Mouse (Mus musculus) bone marrow macrophage, adult 2 months (primary cell): ENCODE data around the gene Parva. TPM values are rescaled to one million over a fixed set of nuclear protein-coding genes. Genes with fewer than 3 reads are reported as not detected.
A peak's percentile ranks its signal among the peaks of the same experiment; 100 is the strongest.

ENCODE experiments used
- H3K27ac ChIP-seq: 2 replicates; pipeline ENCODE4 v1.5.1; 2012; ENCODE audit warnings: low read depth, low read length; ENCODE audit not compliant: insufficient read depth
- H3K4me1 ChIP-seq: 2 replicates; pipeline ENCODE4 v1.6.1; 2012; ENCODE audit warnings: low read length; ENCODE audit not compliant: control insufficient read depth, insufficient read depth
- H3K4me3 ChIP-seq: 2 replicates; pipeline ENCODE4 v1.5.1; 2012; ENCODE audit warnings: mild to moderate bottlenecking, low read length, moderate library complexity; ENCODE audit not compliant: insufficient read depth
- CTCF ChIP-seq: IDR thresholded peaks from 2 replicates; pipeline ENCODE4 v1.5.1; 2012; ENCODE audit warnings: low read depth, mild to moderate bottlenecking, low read length, moderate library complexity
- POLR2A ChIP-seq: IDR thresholded peaks from 2 replicates; pipeline ENCODE4 v1.6.1; 2012; ENCODE audit warnings: mild to moderate bottlenecking, low read depth, low read length, borderline replicate concordance
- polyA plus RNA-seq: library from polyadenylated mRNA; stranded (reverse); fragments of >200 nt; gene quantifications from 2 replicates; pipeline ENCODE4 v1.2.4, GENCODE M21; 2012; ENCODE audit not compliant: missing spikeins, insufficient read depth, insufficient read length

The Parva gene
- polyA plus RNA-seq, 1 experiment: 0.71 TPM

- no peak overlapping the region for H3K4me3 ChIP-seq
- no peaks in the 10 kb centered on the region for H3K4me1 ChIP-seq
- H3K27ac ChIP-seq: no peak overlapping the region
- TF ChIP-seq POLR2A (no peak), CTCF (no peak)
Observed at GRCm38 (mm10) chr7:112454380-112454779, 27.1 kb downstream of the Parva start.

GRCm38 (mm10) chr7:112454951-112455350, 27.6 kb downstream of the Parva start:
- no peak for TF ChIP-seq CTCF
- TF ChIP-seq POLR2A: no peak
- Histone ChIP-seq H3K27ac (no peak overlapping the region), H3K4me1 (no peaks in the 10 kb centered on the region), H3K4me3 (no peak overlapping the region)

GRCm38 (mm10) chr7:112455566-112456110, 28.3 kb downstream of the Parva start:
- no peak overlapping the region for H3K27ac ChIP-seq
- TF ChIP-seq CTCF (no peak), POLR2A (no peak)
- no peak overlapping the region for H3K4me3 ChIP-seq
- H3K4me1 ChIP-seq: no peaks in the 10 kb centered on the region

- no peaks in the 10 kb centered on the region for H3K4me1 ChIP-seq
- H3K4me3 ChIP-seq: no peak overlapping the region
- no peak for TF ChIP-seq POLR2A
- no peak for TF ChIP-seq CTCF
- H3K27ac ChIP-seq: no peak overlapping the region
Observed at GRCm38 (mm10) chr7:112457373-112457772, 30.1 kb downstream of the Parva start.

- no peak overlapping the region for H3K27ac ChIP-seq
- TF ChIP-seq CTCF (no peak), POLR2A (no peak)
- no peak overlapping the region for H3K4me3 ChIP-seq
- H3K4me1 ChIP-seq: no peaks in the 10 kb centered on the region
Observed at GRCm38 (mm10) chr7:112457920-112458319, 30.6 kb downstream of the Parva start.

- TF ChIP-seq POLR2A (no peak), CTCF (no peak)
- no peak overlapping the region for H3K4me3 ChIP-seq
- H3K27ac ChIP-seq: no peak overlapping the region
- no peaks in the 10 kb centered on the region for H3K4me1 ChIP-seq
Observed at GRCm38 (mm10) chr7:112458440-112458839, 31.1 kb downstream of the Parva start.

GRCm38 (mm10) chr7:112463074-112463473, 35.8 kb downstream of the Parva start:
- H3K4me3 ChIP-seq: no peak overlapping the region
- no peak overlapping the region for H3K27ac ChIP-seq
- no peaks in the 10 kb centered on the region for H3K4me1 ChIP-seq
- TF ChIP-seq CTCF: no peak
- no peak for TF ChIP-seq POLR2A

GRCm38 (mm10) chr7:112465920-112466319, 38.6 kb downstream of the Parva start:
- Histone ChIP-seq H3K4me3 (no peak overlapping the region), H3K27ac (no peak overlapping the region), H3K4me1 (no peaks in the 10 kb centered on the region)
- TF ChIP-seq CTCF: no peak
- TF ChIP-seq POLR2A: no peak

GRCm38 (mm10) chr7:112466786-112467185, 39.5 kb downstream of the Parva start:
- H3K4me1 ChIP-seq: no peaks in the 10 kb centered on the region
- no peak overlapping the region for H3K27ac ChIP-seq
- TF ChIP-seq CTCF (no peak), POLR2A (no peak)
- no peak overlapping the region for H3K4me3 ChIP-seq

GRCm38 (mm10) chr7:112467687-112468111, 40.4 kb downstream of the Parva start:
- Histone ChIP-seq H3K27ac (no peak overlapping the region), H3K4me3 (no peak overlapping the region), H3K4me1 (no peaks in the 10 kb centered on the region)
- TF ChIP-seq POLR2A (no peak), CTCF (no peak)

GRCm38 (mm10) chr7:112469817-112470216, 42.5 kb downstream of the Parva start:
- TF ChIP-seq CTCF (peak; percentile 82), POLR2A (no peak)
- no peak overlapping the region for H3K4me3 ChIP-seq
- no peaks in the 10 kb centered on the region for H3K4me1 ChIP-seq
- H3K27ac ChIP-seq: no peak overlapping the region

GRCm38 (mm10) chr7:112471316-112471715, 44.0 kb downstream of the Parva start:
- no peak overlapping the region for H3K27ac ChIP-seq
- H3K4me3 ChIP-seq: no peak overlapping the region
- no peak for TF ChIP-seq CTCF
- TF ChIP-seq POLR2A: no peak
- no peaks in the 10 kb centered on the region for H3K4me1 ChIP-seq
